ENCODE assay signal across 8 mouse cellular contexts in the genomic region with DNA sequence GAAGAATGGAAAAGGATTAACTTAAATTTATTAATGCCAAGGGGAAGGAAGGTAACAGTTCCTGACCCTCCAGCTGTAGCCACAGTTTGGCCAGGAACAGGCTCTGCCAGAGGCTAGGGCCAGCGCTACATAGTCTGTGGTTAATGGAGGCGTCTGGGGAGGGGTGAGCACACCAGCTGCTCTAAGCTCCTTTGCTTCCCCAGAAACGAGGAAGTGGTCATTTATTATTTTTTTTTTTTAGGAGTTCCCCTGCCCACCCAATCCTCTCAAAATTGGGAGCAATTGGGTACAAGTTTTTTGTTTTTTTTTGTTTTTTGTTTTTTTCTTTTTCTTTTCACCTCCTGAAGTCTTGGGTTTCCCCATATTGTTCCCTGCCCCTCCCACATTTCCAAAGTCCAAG. TPM values are rescaled to one million over a fixed set of nuclear protein-coding genes. Genes with fewer than 3 reads are reported as not detected.
DNase-seq lines count a peak whose midpoint lies in the region; ATAC-seq and TF ChIP-seq lines count a peak whose summit lies in the region.

No protein-coding gene starts in this region.

- no peaks in the 10 kb centered on the region for H3K27me3 ChIP-seq in embryonic facial prominence, embryonic 10.5 days (replicated peaks; ENCODE audit: low read depth, poor library complexity, severe bottlenecking)
- no peaks in the 10 kb centered on the region for H3K27me3 ChIP-seq in intestine, postnatal 0 days (replicated peaks; ENCODE audit: control insufficient read depth, insufficient read depth, low read length)
- no peaks in the 10 kb centered on the region for H3K27me3 ChIP-seq in myocyte (ENCODE audit: control insufficient read depth, insufficient read depth, insufficient read length)

- no peak for TF ChIP-seq POLR2A in myocyte (IDR thresholded peaks at IDR 0.05; ENCODE audit: insufficient read length, low read depth)

- H3K36me3 ChIP-seq in embryonic facial prominence, embryonic 10.5 days (replicated peaks), result peaks cover 59% of the 10 kb centered on the region
- H3K36me3 ChIP-seq in intestine, postnatal 0 days (ENCODE audit: control insufficient read depth, insufficient read depth), result peaks cover 23% of the 10 kb centered on the region
- peaks cover 14% of the 10 kb centered on the region for H3K36me3 ChIP-seq in myocyte (ENCODE audit: control insufficient read depth, insufficient read depth)

- 31% methylated on average over 3 of the region's 3 CpGs for WGBS in embryonic facial prominence, embryonic 10.5 days
- WGBS in intestine, postnatal 0 days, result 12% methylated on average over 3 of the region's 3 CpGs

- peak overlapping the region; percentile 68 for H3ac ChIP-seq in myocyte (ENCODE audit: control insufficient read depth, insufficient read length)

- no peak for DNase-seq in layer of hippocampus, adult 2 months (ENCODE audit: low spot score in 2 of 2)
- no peak for DNase-seq in layer of hippocampus, adult 18-20 months (ENCODE audit: low spot score in 2 of 2)
- no peak for DNase-seq in embryonic facial prominence, embryonic 10.5 days (ENCODE audit: low spot score)
- DNase-seq in yolk sac, embryonic 10.5 days (ENCODE audit: low spot score), result no peak
- DNase-seq in frontal cortex, postnatal 10 days (ENCODE audit: low spot score in 2 of 2), result no peak
- no peak for DNase-seq in frontal cortex, postnatal 36 days (ENCODE audit: low spot score in 2 of 2)

- no peak for TF ChIP-seq CTCF in layer of hippocampus, adult 2 months (conservative IDR thresholded peaks at IDR 0.05)
- no peak for TF ChIP-seq CTCF in intestine, postnatal 0 days (IDR thresholded peaks at IDR 0.05; ENCODE audit: low read depth)

- H3K4me3 ChIP-seq in layer of hippocampus, adult 2 months, result peak overlapping the region; percentile 71; the same call in 1 of the 2 replicates
- H3K4me3 ChIP-seq in embryonic facial prominence, embryonic 10.5 days, result peak overlapping the region; percentile 98
- peak overlapping the region; percentile 99 for H3K4me3 ChIP-seq in intestine, postnatal 0 days (ENCODE audit: low read depth, low read length)
- H3K4me3 ChIP-seq in myocyte, result peak overlapping the region; percentile 96

- H3K4me2 ChIP-seq in intestine, postnatal 0 days (replicated peaks; ENCODE audit: low read depth), result peak overlapping the region; percentile 90
- peak overlapping the region; percentile 81 for H3K4me2 ChIP-seq in myocyte (ENCODE audit: low read depth)

- H3K4me1 ChIP-seq in embryonic facial prominence, embryonic 10.5 days, result peaks cover 20% of the 10 kb centered on the region
- no peaks in the 10 kb centered on the region for H3K4me1 ChIP-seq in intestine, postnatal 0 days (replicated peaks; ENCODE audit: control insufficient read depth, insufficient read depth, low read length)

- H3K9ac ChIP-seq in intestine, postnatal 0 days (ENCODE audit: low read depth, low read length), result no peak overlapping the region

- ATAC-seq in intestine, postnatal 0 days, result no peak

- 0 out of 2 replicates have a peak overlapping the region, but pooled peaks have one; percentile 97 for H3K27ac ChIP-seq in layer of hippocampus, adult 2 months
- peak overlapping the region; percentile 99 for H3K27ac ChIP-seq in embryonic facial prominence, embryonic 10.5 days (replicated peaks)
- peak overlapping the region; percentile 42; the same call in 1 of the 2 replicates for H3K27ac ChIP-seq in intestine, postnatal 0 days (ENCODE audit: low read depth, low read length)

- no peaks in the 10 kb centered on the region for H3K9me3 ChIP-seq in embryonic facial prominence, embryonic 10.5 days
- H3K9me3 ChIP-seq in intestine, postnatal 0 days (ENCODE audit: control insufficient read depth), result no peaks in the 10 kb centered on the region

- peaks cover 40% of the 10 kb centered on the region for H3K79me2 ChIP-seq in myocyte (ENCODE audit: control insufficient read depth, insufficient read depth)

TF ChIP-seq in myocyte, 11 proteins besides CTCF, POLR2A, EP300 and RAD21:
- no peak for TF ChIP-seq USF1 (IDR thresholded peaks at IDR 0.05; ENCODE audit: low read depth)
- no peak for TF ChIP-seq MYOG (IDR thresholded peaks at IDR 0.05; ENCODE audit: control insufficient read depth in 1 of 3, insufficient read depth in 1 of 3, insufficient read length in 2 of 3, low read depth in 2 of 3)
- TF ChIP-seq POLR2AphosphoS2 (IDR thresholded peaks at IDR 0.05; ENCODE audit: insufficient read length, low read depth), result peak; percentile 17
- no peak for TF ChIP-seq CEBPB (IDR thresholded peaks at IDR 0.05; ENCODE audit: insufficient read depth, poor library complexity, severe bottlenecking)
- peak in 1 of 3 experiments; percentile 17 for TF ChIP-seq MYOD1 (IDR thresholded peaks at IDR 0.05; ENCODE audit: control insufficient read depth in 1 of 3, insufficient read length in 2 of 3, low read depth in 2 of 3)

RNA-seq across cellular contexts. Expression of a gene that starts 0.9 kb away (rescaled TPM):
- total RNA-seq in layer of hippocampus, adult 2 months (2021), result 10 to 100 TPM; 53.4 to 53.9 TPM
- total RNA-seq in layer of hippocampus, adult 18-20 months (2021), result 10 to 100 TPM; 50.6 to 54.8 TPM
- polyA plus RNA-seq in embryonic facial prominence, embryonic 10.5 days (2016; fragmentation: Nextera tagmentation; extraction: Ambion mirVana), result 89.9 and 90.2 TPM in 2 replicates
- 16.6 and 17.1 TPM in 2 replicates for polyA plus RNA-seq in intestine, postnatal 0 days (2015; fragmentation: Nextera tagmentation; extraction: Ambion mirVana)
- polyA plus RNA-seq in myocyte (2012; fragmentation: generic; extraction: Trizol), result 11.7 TPM

RNA-seq across cellular contexts. Expression of a gene that starts 59.4 kb away (rescaled TPM):
- 100 to 1,000 TPM; 126 to 138 TPM for total RNA-seq in layer of hippocampus, adult 2 months (2021)
- total RNA-seq in layer of hippocampus, adult 18-20 months (2021), result 100 to 1,000 TPM; 109 to 117 TPM
- 51.2 and 51.7 TPM in 2 replicates for polyA plus RNA-seq in embryonic facial prominence, embryonic 10.5 days (2016; fragmentation: Nextera tagmentation; extraction: Ambion mirVana)
- 15.7 and 17.4 TPM in 2 replicates for polyA plus RNA-seq in intestine, postnatal 0 days (2015; fragmentation: Nextera tagmentation; extraction: Ambion mirVana)
- 19.6 TPM for polyA plus RNA-seq in myocyte (2012; fragmentation: generic; extraction: Trizol)

Comparison
In these comparisons a context has a peak if more than half of its experiments do, and no peak if none do; other contexts are left out.
1. H3K27ac ChIP-seq: peak in every context shown above with its lines; median percentile 99 in embryonic facial prominence, embryonic 10.5 days; 97 in layer of hippocampus, adult 2 months; 42 in intestine, postnatal 0 days.